Mouse (Mus musculus) ES-E14 (cell line): ENCODE results near the gene Theg. TPM values are rescaled to one million over a fixed set of nuclear protein-coding genes. Genes with fewer than 3 reads are reported as not detected.

Experiments used
- DNase-seq: peaks from one replicate; pipeline ENCODE4 v3.0.0-alpha.2; 2013; ENCODE audit warnings: low read depth, low spot score
- H3K27ac ChIP-seq: 2 replicates; pipeline ENCODE4 v1.5.1; 2012; ENCODE audit warnings: low read depth, mild to moderate bottlenecking, low read length, moderate library complexity, mixed read lengths; ENCODE audit not compliant: poor library complexity, insufficient read depth, severe bottlenecking
- H3K36me3 ChIP-seq: 2 replicates; pipeline ENCODE4 v1.6.1; 2012; ENCODE audit warnings: mild to moderate bottlenecking, low read length, moderate library complexity, mixed read lengths; ENCODE audit not compliant: control insufficient read depth, poor library complexity, insufficient read depth, severe bottlenecking
- H3K4me1 ChIP-seq, 2 experiments: fragments of 150-350 bp in 1 of 2; sonication (generic) in 1 of 2; 2 replicates each; pipeline ENCODE4 v1.6.1; 2012; ENCODE audit warnings: low read length in 2 of 2, mild to moderate bottlenecking in 1 of 2, mixed read lengths in 1 of 2; ENCODE audit not compliant: control insufficient read depth in 2 of 2, insufficient read depth in 2 of 2, poor library complexity in 1 of 2
- H3K4me3 ChIP-seq, 2 experiments: fragments of 150-350 bp in 1 of 2; sonication (generic) in 1 of 2; 2 replicates each; pipeline ENCODE4 v1.5.1; 2012; ENCODE audit warnings: low read length in 2 of 2, low read depth in 1 of 2, mild to moderate bottlenecking in 1 of 2, mixed read lengths in 1 of 2; ENCODE audit not compliant: insufficient read depth in 1 of 2, poor library complexity in 1 of 2, severe bottlenecking in 1 of 2
- H3K9ac ChIP-seq: 2 replicates; pipeline ENCODE4 v1.6.1; 2012; ENCODE audit warnings: low read depth, mild to moderate bottlenecking, low read length, mixed read lengths; ENCODE audit not compliant: poor library complexity, insufficient read depth, severe bottlenecking
- H3K9me3 ChIP-seq: fragments of 150-350 bp; sonication (generic); 2 replicates; pipeline ENCODE4 v1.6.1; 2012; ENCODE audit warnings: low read depth, mild to moderate bottlenecking, low read length; ENCODE audit not compliant: control insufficient read depth, insufficient read depth
- CHD2 ChIP-seq: IDR thresholded peaks from 2 replicates; pipeline ENCODE4 v1.6.1; 2014; ENCODE audit warnings: mild to moderate bottlenecking, low read depth, low read length, inconsistent platforms
- HCFC1 ChIP-seq: IDR thresholded peaks from 2 replicates; pipeline ENCODE4 v1.6.1; 2012; ENCODE audit warnings: low read length, inconsistent platforms, borderline replicate concordance; ENCODE audit not compliant: insufficient read depth
- MAFK ChIP-seq: IDR thresholded peaks from 2 replicates; pipeline ENCODE4 v1.6.1; 2014; ENCODE audit warnings: mild to moderate bottlenecking, low read depth, low read length, inconsistent platforms; ENCODE audit not compliant: insufficient read depth
- ZC3H11A ChIP-seq: IDR thresholded peaks from 2 replicates; pipeline ENCODE4 v1.6.1; 2012; ENCODE audit warnings: low read depth, mild to moderate bottlenecking, inconsistent platforms, low read length, borderline replicate concordance
- ZNF384 ChIP-seq: IDR thresholded peaks from 2 replicates; pipeline ENCODE4 v1.6.1; 2012; ENCODE audit warnings: low read depth, low read length, inconsistent platforms
- in situ Hi-C, 2 experiments: fragments of 600-800 bp; cut with MboI; formaldehyde crosslinking; loops; one replicate each; pipeline ENCODE4 v1.15.1; 2025; ENCODE audit warnings: low sequenced_read_pairs in 2 of 2, inconsistent platforms in 1 of 2; ENCODE audit not compliant: unreplicated experiment in 2 of 2
- total RNA-seq: library from RNA; depleted of rRNA; stranded (reverse); fragments of 300-350 nt; gene quantifications from 2 replicates; pipeline ENCODE4 v1.2.3, GENCODE M21; 2012

The Theg gene
- total RNA-seq, 1 experiment = not detected

GRCm38 (mm10) chr10:79590702-79591101 lies 3.6 kb upstream of the Theg start:
- Histone ChIP-seq H3K9me3 (no peaks in the 10 kb centered on the region), H3K4me1 (peaks cover 0 to 2% of the 10 kb centered on the region in 2 experiments; a peak in 2 of 4 replicates), H3K4me3 (no peak overlapping the region), H3K9ac (no peak overlapping the region), H3K27ac (no peak overlapping the region), H3K36me3 (no peaks in the 10 kb centered on the region)
- TF ChIP-seq CHD2 = no peak
- TF ChIP-seq HCFC1 = no peak
- no peak for TF ChIP-seq ZC3H11A
- no peak for TF ChIP-seq ZNF384
- TF ChIP-seq MAFK = no peak
- in situ Hi-C loops = loop anchor here in 1 of 2 experiments (10.0 kb wide), 1 partner anchor 64 kb away; no protein-coding TSS in a partner anchor
- DNase-seq = no peak

- TF ChIP-seq MAFK (no peak), HCFC1 (no peak), CHD2 (no peak), ZNF384 (no peak), ZC3H11A (no peak)
- H3K9ac ChIP-seq = no peak overlapping the region
- H3K4me1 ChIP-seq = peaks cover 0 to 2% of the 10 kb centered on the region in 2 experiments; a peak in 2 of 4 replicates
- in situ Hi-C loops = no loop called here
- H3K4me3 ChIP-seq = no peak overlapping the region
- no peaks in the 10 kb centered on the region for H3K36me3 ChIP-seq
- no peak for DNase-seq
- H3K27ac ChIP-seq = no peak overlapping the region
- no peaks in the 10 kb centered on the region for H3K9me3 ChIP-seq
Observed at GRCm38 (mm10) chr10:79587752-79588126, 608 bp upstream of the Theg start.

- in situ Hi-C loops = no loop called here
- no peak for DNase-seq
- TF ChIP-seq HCFC1 (no peak), MAFK (no peak), ZNF384 (no peak), CHD2 (no peak), ZC3H11A (no peak)
- Histone ChIP-seq H3K4me1 (peaks cover 0 to 2% of the 10 kb centered on the region in 2 experiments; a peak in 2 of 4 replicates), H3K9me3 (no peaks in the 10 kb centered on the region), H3K9ac (no peak overlapping the region), H3K27ac (no peak overlapping the region), H3K36me3 (no peaks in the 10 kb centered on the region), H3K4me3 (no peak overlapping the region)
Observed at GRCm38 (mm10) chr10:79586243-79586642, 888 bp downstream of the Theg start.

DNA sequence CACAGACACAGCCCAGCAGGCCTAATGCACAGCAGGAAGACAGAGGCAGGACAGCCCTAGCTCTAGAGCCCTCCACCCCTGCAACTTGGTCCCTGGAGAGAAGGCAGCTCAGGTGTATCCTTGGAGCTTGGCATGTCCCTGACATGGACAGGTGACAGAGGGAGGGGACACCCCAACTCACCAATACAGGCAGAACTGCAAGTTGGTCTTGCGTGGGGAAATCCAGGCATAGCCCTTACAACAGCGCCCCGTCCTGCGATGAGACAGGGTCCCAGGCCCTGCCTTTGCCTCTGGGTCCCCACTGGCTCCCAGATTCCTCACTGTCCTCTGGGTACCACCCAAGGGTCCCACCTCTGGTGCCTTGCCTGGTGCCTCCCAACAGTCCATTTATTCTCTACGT lies 1.4 kb downstream of the Theg start:
- DNase-seq = no peak
- no peak for TF ChIP-seq ZNF384
- no peak for TF ChIP-seq MAFK
- TF ChIP-seq HCFC1 = no peak
- no peak for TF ChIP-seq ZC3H11A
- no peak for TF ChIP-seq CHD2
- Histone ChIP-seq H3K4me1 (peaks cover 0 to 2% of the 10 kb centered on the region in 2 experiments; a peak in 2 of 4 replicates), H3K36me3 (no peaks in the 10 kb centered on the region), H3K27ac (no peak overlapping the region), H3K9me3 (no peaks in the 10 kb centered on the region), H3K4me3 (no peak overlapping the region), H3K9ac (no peak overlapping the region)
- in situ Hi-C loops = no loop called here

GRCm38 (mm10) chr10:79585136-79585535 lies 2.0 kb downstream of the Theg start:
- Histone ChIP-seq H3K9ac (no peak overlapping the region), H3K9me3 (no peaks in the 10 kb centered on the region), H3K36me3 (no peaks in the 10 kb centered on the region), H3K4me1 (peaks cover 0 to 2% of the 10 kb centered on the region in 2 experiments; a peak in 2 of 4 replicates), H3K27ac (no peak overlapping the region), H3K4me3 (no peak overlapping the region)
- DNase-seq = no peak
- in situ Hi-C loops = no loop called here
- TF ChIP-seq ZC3H11A (no peak), CHD2 (no peak), HCFC1 (no peak), MAFK (no peak), ZNF384 (no peak)
